Mouse (Mus musculus) layer of hippocampus, adult 18-20 months (tissue): ENCODE measurements around the gene Gm16181. TPM values are rescaled to one million over a fixed set of nuclear protein-coding genes. Genes with fewer than 3 reads are reported as not detected.
"Not testable (repeated sequence)": the region's sequence is repeated elsewhere in the genome, so short reads cannot be mapped to it uniquely, and the experiment has no call there.

Experiments used
- DNase-seq, 2 experiments: peaks; one replicate each; pipeline ENCODE4 v3.0.0; 2022; ENCODE audit warnings: low spot score in 2 of 2
- total RNA-seq, 2 experiments: library from RNA; stranded (reverse); gene quantifications; 2 replicates each; pipeline ENCODE4 v1.2.3; 2021

The Gm16181 gene
- total RNA-seq, 2 experiments from 2014 or later, result not detected

- DNase-seq, result no peak
Observed at GRCm38 (mm10) chr17:35226561-35227046, 6.0 kb downstream of the Gm16181 start.

- no peak for DNase-seq
Observed at GRCm38 (mm10) chr17:35231022-35231421, 10.4 kb downstream of the Gm16181 start.

GRCm38 (mm10) chr17:35232043-35232442 lies 11.4 kb downstream of the Gm16181 start:
- DNase-seq, result peak; percentile 64 to 89

- no peak for DNase-seq
Observed at GRCm38 (mm10) chr17:35232659-35233058, 12.0 kb downstream of the Gm16181 start.

GRCm38 (mm10) chr17:35233114-35233980 lies 12.7 kb downstream of the Gm16181 start, which contains the start of gene Atp6v1g2:
Gene Atp6v1g2, plus strand, starts transcription at chr17:35233660.
- DNase-seq, result peak in 1 of 2 experiments; percentile 64

GRCm38 (mm10) chr17:35234090-35234489 lies 13.5 kb downstream of the Gm16181 start:
- not testable (repeated sequence) for DNase-seq

- no peak for DNase-seq
Observed at GRCm38 (mm10) chr17:35234903-35235302, 14.3 kb downstream of the Gm16181 start.

- peak; percentile 90 to 96 for DNase-seq
Observed at GRCm38 (mm10) chr17:35235614-35236389, 15.2 kb downstream of the Gm16181 start, which contains the start of gene Nfkbil1. Gene Nfkbil1, minus strand, starts transcription at chr17:35235792.

- peak; percentile 99 to 100 for DNase-seq
Observed at GRCm38 (mm10) chr17:35236390-35236746, 15.7 kb downstream of the Gm16181 start.

- no peak for DNase-seq
Observed at GRCm38 (mm10) chr17:35236996-35237395, 16.4 kb downstream of the Gm16181 start.

GRCm38 (mm10) chr17:35237504-35237903 lies 16.9 kb downstream of the Gm16181 start:
- no peak for DNase-seq

- DNase-seq, result no peak
Observed at GRCm38 (mm10) chr17:35239700-35240099, 19.1 kb downstream of the Gm16181 start.

- DNase-seq, result no peak
Observed at GRCm38 (mm10) chr17:35240384-35241304, 20.0 kb downstream of the Gm16181 start.

GRCm38 (mm10) chr17:35241305-35242014 lies 20.8 kb downstream of the Gm16181 start, which contains the start of gene Ddx39b:
Gene Ddx39b, plus strand, starts transcription at chr17:35241746.
- DNase-seq, result peak; percentile 97

- peak; percentile 46 to 61 for DNase-seq
Observed at GRCm38 (mm10) chr17:35242015-35242941, 21.6 kb downstream of the Gm16181 start.

- no peak for DNase-seq
Observed at GRCm38 (mm10) chr17:35243086-35243485, 22.5 kb downstream of the Gm16181 start.

- no peak for DNase-seq
Observed at GRCm38 (mm10) chr17:35244999-35245398, 24.4 kb downstream of the Gm16181 start.

GRCm38 (mm10) chr17:35245731-35246623 lies 25.3 kb downstream of the Gm16181 start:
- DNase-seq, result no peak
